Mouse (Mus musculus) liver, embryonic 15.5 days (tissue): ENCODE results near the gene Ipo4. TPM values are rescaled to one million over a fixed set of nuclear protein-coding genes. Genes with fewer than 3 reads are reported as not detected.

Experiments used
- ATAC-seq: fragments of 200-750 bp; cut with Nextera tagmentation; 2 replicates; pipeline ENCODE4 v1.8.0; 2017; ENCODE audit warnings: moderate number of reproducible peaks, mild to moderate bottlenecking, moderate library complexity; ENCODE audit not compliant: insufficient read depth
- H3K27ac ChIP-seq: fragments of 300-500 bp; sonication (generic); replicated peaks from 2 replicates; pipeline ENCODE4 v1.5.1; 2015; ENCODE audit warnings: mild to moderate bottlenecking, inconsistent platforms
- H3K27me3 ChIP-seq: fragments of 300-500 bp; sonication (generic); 2 replicates; pipeline ENCODE4 v1.6.1; 2015; ENCODE audit warnings: mild to moderate bottlenecking, inconsistent platforms
- H3K36me3 ChIP-seq: fragments of 300-500 bp; sonication (generic); replicated peaks from 2 replicates; pipeline ENCODE4 v1.6.1; 2015; ENCODE audit warnings: moderate library complexity, mild to moderate bottlenecking, inconsistent platforms
- H3K4me1 ChIP-seq: fragments of 300-500 bp; sonication (generic); replicated peaks from 2 replicates; pipeline ENCODE4 v1.6.1; 2015; ENCODE audit warnings: inconsistent platforms
- H3K4me2 ChIP-seq: fragments of 300-500 bp; sonication (generic); 2 replicates; pipeline ENCODE4 v1.6.1; 2015; ENCODE audit warnings: moderate library complexity, mild to moderate bottlenecking, inconsistent platforms
- H3K4me3 ChIP-seq: fragments of 300-500 bp; sonication (generic); replicated peaks from 2 replicates; pipeline ENCODE4 v1.5.1; 2015; ENCODE audit warnings: mild to moderate bottlenecking, inconsistent platforms
- H3K9ac ChIP-seq: fragments of 300-500 bp; sonication (generic); 2 replicates; pipeline ENCODE4 v1.6.1; 2015; ENCODE audit warnings: moderate library complexity, mild to moderate bottlenecking, inconsistent platforms
- H3K9me3 ChIP-seq: fragments of 300-500 bp; sonication (generic); replicated peaks from 2 replicates; pipeline ENCODE4 v1.6.1; 2016; ENCODE audit warnings: inconsistent platforms
- WGBS: fragments of 180-500 bp; shearing (Covaris S2); methylation state at CpG from one replicate; pipeline ENCODE4 v1.1.7; 2015; ENCODE audit warnings: mixed read lengths; ENCODE audit not compliant: insufficient replicate concordance; 5-methylcytosine and 5-hydroxymethylcytosine counted together
- polyA plus RNA-seq: library from polyadenylated mRNA; unstranded; fragments of >200 nt; fragmentation: Nextera tagmentation; extraction: Ambion mirVana; gene quantifications from 2 replicates; pipeline ENCODE4 v1.2.1, GENCODE M21; 2015

Gene Ipo4
- polyA plus RNA-seq, 1 experiment from 2014 or later: 26.6 TPM

DNA sequence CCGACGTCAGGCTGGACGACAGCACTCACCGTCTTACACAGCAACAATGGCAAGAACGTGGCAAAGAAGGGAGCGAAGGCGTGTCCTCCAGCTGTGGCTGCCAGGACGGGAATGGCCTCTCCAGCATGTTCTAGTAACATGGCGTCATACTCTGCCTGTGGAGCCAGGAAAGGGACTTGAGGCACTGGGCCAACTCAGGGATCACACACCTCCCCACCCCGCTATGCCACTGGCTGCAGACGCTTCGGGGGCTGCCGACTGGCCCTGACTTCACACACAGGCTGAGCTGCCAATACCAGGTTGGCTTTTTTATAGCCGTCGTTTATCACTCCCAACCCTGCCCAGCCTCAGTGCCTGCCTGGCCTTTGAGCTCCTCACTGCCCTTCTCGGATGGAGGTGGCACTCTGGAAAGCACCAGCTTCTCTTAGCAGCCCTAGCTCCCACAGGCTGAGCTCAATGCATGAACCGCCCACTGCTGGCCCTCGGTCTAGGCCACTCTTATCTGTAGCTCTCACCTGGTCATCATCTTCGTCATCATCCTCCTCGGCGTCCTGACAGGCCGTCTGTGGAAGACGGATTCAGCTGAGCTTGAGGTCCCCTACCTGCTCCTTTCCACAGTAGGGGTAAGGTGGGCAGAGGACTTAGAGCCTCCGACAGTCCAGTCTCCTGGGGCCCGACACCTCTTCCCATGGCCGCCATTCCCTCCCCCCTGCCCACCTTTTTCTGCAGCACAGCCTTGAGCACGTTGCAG lies 7.5 kb downstream of the Ipo4 start:
- Histone ChIP-seq H3K27me3 (no peaks in the 10 kb centered on the region), H3K27ac (no peak overlapping the region), H3K9ac (no peak overlapping the region), H3K36me3 (peaks cover 89% of the 10 kb centered on the region), H3K4me1 (peaks cover 21% of the 10 kb centered on the region), H3K9me3 (no peaks in the 10 kb centered on the region), H3K4me3 (no peak overlapping the region), H3K4me2 (no peak overlapping the region)
- WGBS: 77% methylated on average over 27 of the region's 27 CpGs
- peak; percentile 52 for ATAC-seq

DNA sequence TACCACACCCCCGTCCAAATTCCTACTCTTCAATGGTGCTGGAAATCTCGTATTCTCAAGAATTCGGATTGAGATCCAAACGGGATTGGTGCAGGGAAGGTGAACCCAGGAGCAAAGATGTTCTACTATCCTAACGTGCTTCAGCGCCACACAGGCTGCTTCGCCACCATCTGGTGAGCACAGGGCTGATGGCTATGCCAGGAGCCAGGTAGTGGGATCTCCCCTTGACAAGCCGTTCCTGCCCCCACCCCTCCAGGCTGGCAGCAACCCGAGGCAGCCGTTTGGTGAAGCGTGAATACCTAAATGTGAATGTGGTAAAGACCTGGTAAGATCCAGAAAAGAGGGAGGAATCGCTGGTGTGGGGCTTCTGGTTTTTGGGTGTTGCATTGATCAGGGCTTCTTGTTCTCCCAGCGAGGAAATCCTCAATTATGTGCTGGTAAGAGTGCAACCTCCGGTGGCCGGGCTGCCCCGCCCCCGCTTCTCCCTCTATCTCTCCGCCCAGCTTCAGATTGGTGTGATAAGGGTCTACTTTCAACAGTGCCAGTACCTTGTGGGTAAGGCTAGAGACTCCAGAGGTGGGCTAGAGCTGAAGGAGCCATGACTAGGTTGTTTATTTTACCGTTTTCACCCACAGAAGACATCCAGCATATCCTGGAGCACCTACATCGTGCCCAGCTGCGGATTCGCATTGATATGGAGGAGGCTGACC lies 17.1 kb downstream of the Ipo4 start:
- Histone ChIP-seq H3K4me1 (peaks cover 62% of the 10 kb centered on the region), H3K27me3 (no peaks in the 10 kb centered on the region), H3K9me3 (no peaks in the 10 kb centered on the region), H3K27ac (peak overlapping the region; percentile 48; the same call in 1 of the 2 replicates), H3K9ac (peak overlapping the region; percentile 39; the same call in 1 of the 2 replicates), H3K4me3 (peak overlapping the region; percentile 43), H3K36me3 (no peaks in the 10 kb centered on the region), H3K4me2 (peak overlapping the region; percentile 77)
- ATAC-seq: peak; percentile 38
- 20% methylated on average over 22 of the region's 22 CpGs for WGBS

DNA sequence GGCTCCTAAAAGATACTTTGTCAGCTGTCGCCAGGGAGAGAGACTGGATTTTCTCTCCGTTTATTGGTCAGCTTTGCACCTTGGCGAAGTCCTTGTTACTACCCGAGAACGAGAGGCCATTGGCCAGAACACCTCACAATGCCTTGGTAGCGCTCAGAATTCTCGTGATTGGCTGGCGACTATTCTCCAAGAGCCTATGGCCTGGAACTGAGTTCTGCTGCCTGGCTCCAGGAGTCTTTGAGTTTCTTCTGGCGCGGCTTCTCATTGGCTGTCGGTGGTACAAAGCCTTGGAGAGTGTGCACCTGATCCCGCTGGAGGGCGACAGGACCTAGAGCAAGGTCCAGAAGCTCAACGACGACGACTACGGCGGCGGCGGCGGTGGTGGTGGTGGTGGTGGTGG lies 17.9 kb downstream of the Ipo4 start, which contains the start of gene Rec8:
Gene Rec8 (plus strand): TSS at position 216 of the 400 bp plus-strand sequence.
- peak within 1 kb of the TSS; percentile 55 for H3K27ac ChIP-seq
- H3K4me1 ChIP-seq: peaks cover 67% of the 10 kb centered on the region
- H3K4me2 ChIP-seq: peak within 1 kb of the TSS; percentile 77
- no peaks in the 10 kb centered on the region for H3K27me3 ChIP-seq
- peak within 1 kb of the TSS; percentile 43 for H3K4me3 ChIP-seq
- 30% methylated on average over 21 of the region's 21 CpGs for whole genome bisulfite sequencing
- peak within 1 kb of the TSS; percentile 39; the same call in 1 of the 2 replicates for H3K9ac ChIP-seq
- no peaks in the 10 kb centered on the region for H3K36me3 ChIP-seq
- no peaks in the 10 kb centered on the region for H3K9me3 ChIP-seq
- peak; percentile 68 for ATAC-seq

DNA sequence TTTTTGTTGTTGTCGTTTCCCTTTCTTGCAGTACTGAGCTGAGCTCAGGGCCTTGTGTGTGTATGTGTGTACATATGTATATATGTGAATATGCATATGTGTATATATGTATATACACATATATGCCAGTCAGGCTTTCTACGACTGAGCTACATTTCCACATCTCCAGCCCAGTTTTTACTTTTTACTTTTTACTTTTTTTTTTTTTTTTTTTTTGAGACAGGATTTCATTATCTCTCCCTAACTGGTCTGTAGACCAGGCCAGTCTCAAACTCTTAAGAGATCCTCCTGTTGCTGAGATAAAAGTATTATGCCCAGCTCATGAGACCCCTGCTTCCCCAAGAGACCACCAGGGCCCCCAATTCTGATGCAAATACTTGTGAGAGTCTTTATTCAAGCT lies 18.9 kb downstream of the Ipo4 start:
- 50% methylated on average over 2 of the region's 2 CpGs for WGBS
- Histone ChIP-seq H3K27me3 (no peaks in the 10 kb centered on the region), H3K9ac (no peak overlapping the region), H3K27ac (peak overlapping the region; percentile 86), H3K4me1 (peaks cover 67% of the 10 kb centered on the region), H3K9me3 (no peaks in the 10 kb centered on the region), H3K36me3 (no peaks in the 10 kb centered on the region), H3K4me3 (no peak overlapping the region), H3K4me2 (no peak overlapping the region; the same call in 1 of the 2 replicates)
- no peak for ATAC-seq

DNA sequence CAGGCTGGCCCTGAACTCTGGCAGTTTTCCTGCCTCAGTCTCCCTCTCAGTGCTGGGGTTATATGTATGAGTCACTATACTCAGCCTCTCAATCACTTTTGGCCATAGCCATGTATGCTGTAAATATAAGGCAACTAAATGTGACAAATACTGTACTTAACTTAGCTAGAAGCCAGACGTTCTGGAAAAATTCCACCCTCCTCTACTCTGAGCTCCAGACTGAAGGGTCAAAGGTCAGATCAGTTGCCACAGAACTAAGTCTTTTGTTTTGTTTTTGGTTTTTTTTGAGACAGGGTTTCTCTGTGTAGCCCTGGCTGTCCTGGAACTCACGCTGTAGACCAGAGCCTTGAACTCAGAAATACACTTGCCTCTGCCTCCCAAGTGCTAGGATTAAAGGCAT lies 19.9 kb downstream of the Ipo4 start:
- H3K9ac ChIP-seq: no peak overlapping the region
- WGBS: 63% methylated on average over 2 of the region's 2 CpGs
- H3K9me3 ChIP-seq: no peaks in the 10 kb centered on the region
- H3K27ac ChIP-seq: peak overlapping the region; percentile 86
- no peaks in the 10 kb centered on the region for H3K27me3 ChIP-seq
- no peak for ATAC-seq
- H3K4me2 ChIP-seq: no peak overlapping the region
- peaks cover 63% of the 10 kb centered on the region for H3K4me1 ChIP-seq
- peaks cover 3% of the 10 kb centered on the region for H3K36me3 ChIP-seq
- no peak overlapping the region for H3K4me3 ChIP-seq

DNA sequence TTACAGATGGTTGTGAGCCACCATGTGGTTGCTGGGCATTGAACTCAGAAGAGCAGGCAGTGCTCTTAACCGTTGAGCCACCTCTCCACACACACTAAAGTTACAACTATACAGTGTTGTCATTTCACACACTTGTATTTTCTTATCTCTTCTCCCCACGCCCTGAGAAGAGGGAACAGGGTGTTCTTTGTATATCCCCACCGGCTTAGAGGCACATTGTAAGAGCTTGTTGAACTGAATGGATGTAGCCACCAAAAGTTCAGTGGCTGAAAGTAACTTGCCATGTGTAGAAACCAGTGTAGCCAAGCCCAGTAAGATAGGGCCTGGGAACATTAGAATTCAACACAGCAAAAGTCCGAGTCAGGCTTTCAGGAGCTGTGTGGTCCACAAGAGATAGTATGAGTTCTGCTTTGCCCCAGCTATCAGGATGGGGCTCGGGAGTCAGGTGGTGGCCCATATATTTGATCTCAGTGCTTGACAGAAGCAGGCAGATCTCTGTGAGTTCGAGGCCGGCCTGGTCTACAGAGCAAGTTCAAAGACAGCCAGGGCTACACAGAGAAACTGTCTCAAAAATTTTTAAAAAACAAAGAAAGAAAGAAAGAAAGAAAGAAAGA lies 21.1 kb downstream of the Ipo4 start:
- WGBS: 33% methylated on average over 7 of the region's 7 CpGs
- peak; percentile 77 for ATAC-seq
- H3K4me3 ChIP-seq: no peak overlapping the region
- peaks cover 62% of the 10 kb centered on the region for H3K4me1 ChIP-seq
- peak overlapping the region; percentile 15; the same call in 1 of the 2 replicates for H3K4me2 ChIP-seq
- H3K27ac ChIP-seq: peak overlapping the region; percentile 86
- no peaks in the 10 kb centered on the region for H3K9me3 ChIP-seq
- H3K27me3 ChIP-seq: no peaks in the 10 kb centered on the region
- no peak overlapping the region for H3K9ac ChIP-seq
- H3K36me3 ChIP-seq: peaks cover 13% of the 10 kb centered on the region

DNA sequence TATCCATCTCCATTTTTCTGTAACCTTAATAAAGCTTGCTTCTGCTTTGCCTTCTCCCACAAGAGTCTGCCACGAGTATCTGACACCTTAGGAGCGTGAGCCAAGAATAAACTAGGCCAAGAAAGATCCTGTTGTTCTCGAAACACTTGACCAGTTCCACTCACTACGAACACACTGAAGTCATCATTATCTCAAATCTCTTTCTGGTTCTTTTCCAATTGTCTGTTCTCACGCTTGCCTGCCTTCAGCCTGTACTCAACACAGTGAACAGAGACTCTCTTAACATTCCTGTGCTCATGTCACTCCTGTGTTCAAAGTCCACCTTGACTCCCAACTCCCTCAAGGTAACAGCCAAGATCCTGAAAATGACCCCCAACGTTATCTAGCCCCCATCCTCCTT lies 22.4 kb downstream of the Ipo4 start:
- peaks cover 26% of the 10 kb centered on the region for H3K36me3 ChIP-seq
- H3K27ac ChIP-seq: peak overlapping the region; percentile 67
- no peaks in the 10 kb centered on the region for H3K27me3 ChIP-seq
- ATAC-seq: no peak
- no peak overlapping the region for H3K4me2 ChIP-seq
- no peak overlapping the region for H3K4me3 ChIP-seq
- no peaks in the 10 kb centered on the region for H3K9me3 ChIP-seq
- no peak overlapping the region for H3K9ac ChIP-seq
- peaks cover 50% of the 10 kb centered on the region for H3K4me1 ChIP-seq
- WGBS: 61% methylated on average over 6 of the region's 6 CpGs

DNA sequence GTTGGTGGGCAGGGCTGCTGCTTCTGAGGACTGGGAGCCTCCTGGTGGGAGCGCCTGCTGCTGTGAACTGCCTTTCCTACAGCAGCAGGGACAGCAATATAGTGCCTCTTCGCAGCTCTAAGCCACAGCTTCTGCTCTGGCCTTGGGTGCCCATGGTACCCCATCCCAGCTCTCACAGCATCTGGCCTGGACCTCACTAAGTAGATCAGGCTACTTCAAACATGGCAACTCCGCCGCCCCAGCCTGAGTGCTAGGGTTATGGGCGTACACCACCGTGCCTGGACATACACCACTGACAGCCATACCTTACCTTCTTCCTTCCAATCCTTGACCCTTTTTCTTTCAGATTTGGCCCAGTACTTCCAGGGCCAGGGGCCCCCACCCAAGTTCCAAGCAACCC lies 27.4 kb downstream of the Ipo4 start:
- no peak overlapping the region for H3K27ac ChIP-seq
- H3K9ac ChIP-seq: no peak overlapping the region
- no peak for ATAC-seq
- H3K4me1 ChIP-seq: peaks cover 50% of the 10 kb centered on the region
- H3K27me3 ChIP-seq: no peaks in the 10 kb centered on the region
- no peaks in the 10 kb centered on the region for H3K9me3 ChIP-seq
- no peak overlapping the region for H3K4me3 ChIP-seq
- peaks cover 60% of the 10 kb centered on the region for H3K36me3 ChIP-seq
- no peak overlapping the region for H3K4me2 ChIP-seq
- 92% methylated on average over 6 of the region's 6 CpGs for WGBS

DNA sequence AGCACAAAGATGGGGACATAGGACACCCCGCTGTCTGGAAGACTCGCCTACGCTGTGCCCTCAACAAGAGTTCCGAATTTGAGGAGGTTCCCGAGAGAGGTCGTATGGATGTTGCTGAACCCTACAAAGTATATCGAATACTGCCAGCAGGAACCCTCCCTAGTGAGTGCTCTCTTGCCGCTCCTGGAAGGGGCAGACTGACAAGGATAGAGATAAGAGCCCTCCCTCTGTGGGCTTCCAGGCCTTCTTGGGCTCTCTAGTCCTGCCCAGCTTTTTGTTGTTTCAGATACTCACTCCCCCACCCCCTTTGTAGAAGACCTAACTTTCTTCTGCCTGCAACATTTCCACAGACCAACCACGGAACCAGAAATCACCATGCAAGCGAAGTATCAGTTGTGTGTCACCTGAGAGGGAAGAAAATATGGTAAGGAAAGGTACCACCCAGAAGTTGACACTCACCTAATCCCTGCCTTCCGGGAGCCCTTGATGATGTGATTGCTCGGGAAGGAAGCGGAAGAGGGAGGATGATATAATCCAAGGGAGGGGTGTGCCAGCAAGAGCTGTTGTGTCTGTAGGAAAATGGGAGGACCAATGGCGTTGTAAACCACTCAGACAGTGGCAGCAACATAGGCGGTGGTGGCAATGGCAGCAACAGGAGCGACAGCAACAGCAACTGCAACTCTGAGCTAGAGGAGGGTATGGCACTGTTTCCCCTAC lies 29.9 kb downstream of the Ipo4 start:
- ATAC-seq: no peak
- Histone ChIP-seq H3K4me1 (peaks cover 56% of the 10 kb centered on the region), H3K27ac (peak overlapping the region; percentile 73), H3K4me3 (peak overlapping the region; percentile 68), H3K36me3 (peaks cover 82% of the 10 kb centered on the region), H3K9me3 (no peaks in the 10 kb centered on the region), H3K27me3 (no peaks in the 10 kb centered on the region), H3K9ac (peak overlapping the region; percentile 50), H3K4me2 (peak overlapping the region; percentile 82)
- 66% methylated on average over 16 of the region's 16 CpGs for WGBS

DNA sequence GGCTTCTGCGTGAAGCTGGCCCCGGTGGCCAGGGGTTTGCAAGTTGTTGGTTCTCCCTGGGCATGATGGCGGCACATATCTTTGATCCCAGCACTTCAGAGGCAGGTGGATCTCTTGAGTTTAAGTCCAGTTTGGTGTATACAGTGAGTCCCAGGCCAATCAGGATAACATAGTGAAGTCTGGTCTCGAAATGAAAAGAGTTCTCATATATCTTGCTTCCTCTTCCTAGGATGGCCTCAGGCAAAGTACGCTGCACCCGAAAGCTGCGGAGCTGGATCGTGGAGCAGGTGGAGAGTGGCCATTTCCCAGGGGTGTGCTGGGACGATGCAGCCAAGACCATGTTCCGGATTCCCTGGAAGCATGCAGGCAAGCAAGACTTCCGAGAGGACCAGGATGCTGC lies 30.9 kb downstream of the Ipo4 start:
- Histone ChIP-seq H3K4me2 (peak overlapping the region; percentile 82), H3K4me1 (peaks cover 56% of the 10 kb centered on the region), H3K9ac (peak overlapping the region; percentile 75), H3K36me3 (peaks cover 84% of the 10 kb centered on the region), H3K4me3 (peak overlapping the region; percentile 68), H3K9me3 (no peaks in the 10 kb centered on the region), H3K27me3 (no peaks in the 10 kb centered on the region), H3K27ac (peak overlapping the region; percentile 95)
- WGBS: 84% methylated on average over 11 of the region's 11 CpGs
- no peak for ATAC-seq
